Mouse (Mus musculus) ES-Bruce4 (cell line): ENCODE data around the gene Actn4. TPM values are rescaled to one million over a fixed set of nuclear protein-coding genes. Genes with fewer than 3 reads are reported as not detected.

Source experiments
- H3K27ac ChIP-seq: 2 replicates; pipeline ENCODE4 v1.5.1; 2012; ENCODE audit warnings: low read length, inconsistent platforms; ENCODE audit not compliant: insufficient read depth
- H3K27me3 ChIP-seq: 2 replicates; pipeline ENCODE4 v1.6.1; 2012; ENCODE audit warnings: mild to moderate bottlenecking, low read length, inconsistent platforms; ENCODE audit not compliant: control insufficient read depth, poor library complexity, insufficient read depth, severe bottlenecking
- H3K36me3 ChIP-seq: 2 replicates; pipeline ENCODE4 v1.6.1; 2012; ENCODE audit warnings: inconsistent platforms, mild to moderate bottlenecking, low read length, moderate library complexity; ENCODE audit not compliant: control insufficient read depth, poor library complexity, insufficient read depth, severe bottlenecking
- H3K4me1 ChIP-seq: one replicate; pipeline ENCODE4 v1.8.1; 2011; ENCODE audit warnings: low read length; ENCODE audit not compliant: control insufficient read depth, insufficient read depth
- H3K4me3 ChIP-seq: 2 replicates; pipeline ENCODE4 v1.5.1; 2011; ENCODE audit warnings: low read depth, mild to moderate bottlenecking, low read length
- H3K9ac ChIP-seq: 2 replicates; pipeline ENCODE4 v1.6.1; 2012; ENCODE audit warnings: low read depth, mild to moderate bottlenecking, inconsistent platforms; ENCODE audit not compliant: poor library complexity, severe bottlenecking
- H3K9me3 ChIP-seq: replicated peaks from 2 replicates; pipeline ENCODE4 v1.6.1; 2012; ENCODE audit warnings: mild to moderate bottlenecking, low read length, inconsistent platforms; ENCODE audit not compliant: control insufficient read depth, poor library complexity, insufficient read depth, severe bottlenecking
- CTCF ChIP-seq: IDR thresholded peaks from one replicate; pipeline ENCODE4 v1.8.1; 2011; ENCODE audit warnings: low read depth, low read length
- EP300 ChIP-seq: IDR thresholded peaks from 2 replicates; pipeline ENCODE4 v1.6.1; 2011; ENCODE audit warnings: low read depth, low read length; ENCODE audit not compliant: insufficient read depth
- POLR2A ChIP-seq: IDR thresholded peaks from one replicate; pipeline ENCODE4 v1.8.1; 2011; ENCODE audit warnings: low read length; ENCODE audit not compliant: insufficient read depth
- polyA plus RNA-seq: library from polyadenylated mRNA; stranded (reverse); fragments of >200 nt; gene quantifications from 2 replicates; pipeline ENCODE4 v1.2.4, GENCODE M21; 2011; ENCODE audit warnings: low read depth; ENCODE audit not compliant: missing spikeins, insufficient read depth, insufficient read length

The Actn4 gene
- polyA plus RNA-seq, 1 experiment = 318 TPM

- TF ChIP-seq CTCF (no peak), EP300 (no peak), POLR2A (no peak)
- no peaks in the 10 kb centered on the region for H3K27me3 ChIP-seq
- H3K36me3 ChIP-seq = peaks cover 22% of the 10 kb centered on the region; the same call in 1 of the 2 replicates
- H3K9ac ChIP-seq = peak overlapping the region; percentile 10; the same call in 1 of the 2 replicates
- H3K4me3 ChIP-seq = no peak overlapping the region
- H3K9me3 ChIP-seq = no peaks in the 10 kb centered on the region
- H3K4me1 ChIP-seq = peaks cover 12% of the 10 kb centered on the region
- peak overlapping the region; percentile 63; the same call in 1 of the 2 replicates for H3K27ac ChIP-seq
Measured at GRCm38 (mm10) chr7:28943451-28944180, 18.5 kb downstream of the Actn4 start.

DNA sequence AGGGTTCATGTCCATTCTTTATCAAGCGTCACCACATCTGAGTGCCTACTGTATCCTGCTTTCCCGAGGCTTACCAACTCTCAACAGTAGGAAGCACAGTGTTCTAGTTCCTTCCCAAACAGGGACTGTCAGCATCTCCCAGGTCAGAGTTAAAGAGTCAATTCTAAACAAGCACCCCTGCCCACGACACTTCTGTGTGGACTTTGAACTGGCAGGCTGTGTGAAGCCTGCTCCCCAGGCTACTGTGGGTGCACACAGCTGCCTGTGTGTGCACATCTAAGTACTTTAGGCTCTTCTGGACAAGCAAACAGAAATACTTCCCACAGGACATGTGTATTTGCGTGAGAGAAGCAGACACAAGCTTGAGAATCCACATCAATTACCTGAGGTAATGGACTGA lies 20.6 kb downstream of the Actn4 start:
- Histone ChIP-seq H3K9ac (peak overlapping the region; percentile 31; the same call in 1 of the 2 replicates), H3K9me3 (no peaks in the 10 kb centered on the region), H3K27ac (peak overlapping the region; percentile 84), H3K27me3 (no peaks in the 10 kb centered on the region), H3K4me1 (peaks cover 13% of the 10 kb centered on the region), H3K4me3 (no peak overlapping the region), H3K36me3 (peaks cover 22% of the 10 kb centered on the region; the same call in 1 of the 2 replicates)
- TF ChIP-seq CTCF (no peak), POLR2A (no peak), EP300 (no peak)

- no peak for TF ChIP-seq CTCF
- TF ChIP-seq POLR2A = no peak
- TF ChIP-seq EP300 = no peak
Measured at GRCm38 (mm10) chr7:28941129-28941528, 21.0 kb downstream of the Actn4 start.

DNA sequence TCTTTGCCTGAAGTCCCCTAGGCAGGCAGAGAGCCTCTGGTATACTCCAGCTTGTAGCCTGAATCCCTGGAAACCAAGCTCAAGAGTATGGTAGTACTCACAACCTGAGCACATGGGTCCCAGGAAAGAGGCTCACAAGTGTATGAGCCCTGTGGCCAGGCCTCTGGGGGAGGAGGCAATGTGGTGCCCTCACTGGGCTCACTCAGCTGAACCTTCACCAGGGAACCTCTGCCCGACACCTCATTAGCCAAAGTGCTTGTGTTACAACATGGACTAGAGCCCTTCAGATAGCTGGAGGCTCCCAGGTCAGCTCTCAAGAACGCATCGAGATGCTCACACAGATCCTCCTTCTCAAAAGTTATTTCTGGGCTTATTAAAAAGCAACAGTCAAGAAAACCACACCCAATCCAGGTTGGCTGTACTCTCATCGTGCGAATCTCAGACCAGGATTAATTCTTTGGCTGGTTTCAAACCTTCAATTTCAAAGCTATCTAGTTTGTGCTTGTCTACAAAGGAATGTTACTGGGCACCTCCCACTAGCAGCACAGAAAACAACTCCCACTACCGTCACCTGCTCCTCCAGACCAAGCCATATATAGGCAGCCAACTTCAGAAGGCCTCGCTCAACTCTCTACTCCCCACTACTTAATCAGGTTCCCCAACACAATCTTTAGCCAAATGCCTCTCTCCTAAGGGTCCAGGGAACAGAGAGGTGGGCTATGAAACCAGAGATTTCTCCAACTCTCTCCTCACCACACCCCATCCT lies 22.5 kb downstream of the Actn4 start:
- Histone ChIP-seq H3K9ac (peak overlapping the region; percentile 9; the same call in 1 of the 2 replicates), H3K4me3 (no peak overlapping the region), H3K36me3 (peaks cover 22% of the 10 kb centered on the region; the same call in 1 of the 2 replicates), H3K27ac (peak overlapping the region; percentile 84), H3K27me3 (no peaks in the 10 kb centered on the region), H3K9me3 (no peaks in the 10 kb centered on the region), H3K4me1 (peaks cover 13% of the 10 kb centered on the region)
- TF ChIP-seq EP300 (no peak), CTCF (no peak), POLR2A (no peak)

More at GRCm38 (mm10) chr7:28941129-28941528, 21.0 kb downstream of the Actn4 start:
- Histone ChIP-seq H3K9ac (peak overlapping the region; percentile 31; the same call in 1 of the 2 replicates), H3K9me3 (no peaks in the 10 kb centered on the region), H3K4me3 (no peak overlapping the region), H3K27ac (peak overlapping the region; percentile 84), H3K4me1 (peaks cover 13% of the 10 kb centered on the region), H3K27me3 (no peaks in the 10 kb centered on the region), H3K36me3 (peaks cover 22% of the 10 kb centered on the region; the same call in 1 of the 2 replicates)

DNA sequence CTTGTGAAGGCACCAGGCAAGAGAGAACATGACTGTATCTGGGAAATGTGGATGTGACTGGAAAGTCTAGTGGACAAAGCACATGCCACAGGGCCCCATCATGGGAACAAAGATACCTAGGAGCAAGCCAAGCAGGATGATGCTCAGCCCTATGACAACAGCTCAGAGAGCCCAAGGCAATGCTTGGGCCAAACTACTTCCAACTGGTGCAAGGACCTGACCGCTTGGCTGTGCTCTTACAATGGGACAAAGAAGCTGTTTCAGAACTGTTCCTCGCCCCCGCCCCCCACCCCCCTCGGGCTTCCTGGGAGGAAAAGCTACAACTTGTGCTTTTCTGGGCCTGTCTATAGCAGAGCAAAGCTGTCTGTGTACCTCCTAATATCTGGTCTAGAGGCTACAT lies 23.5 kb downstream of the Actn4 start:
- Histone ChIP-seq H3K9me3 (no peaks in the 10 kb centered on the region), H3K4me3 (no peak overlapping the region), H3K27ac (peak overlapping the region; percentile 68), H3K27me3 (no peaks in the 10 kb centered on the region), H3K36me3 (peaks cover 18% of the 10 kb centered on the region; the same call in 1 of the 2 replicates), H3K4me1 (peaks cover 15% of the 10 kb centered on the region), H3K9ac (peak overlapping the region; percentile 9; the same call in 1 of the 2 replicates)
- no peak for TF ChIP-seq POLR2A
- TF ChIP-seq EP300 = peak; percentile 85

- H3K36me3 ChIP-seq = peaks cover 4% of the 10 kb centered on the region
- no peak overlapping the region for H3K9ac ChIP-seq
- H3K27me3 ChIP-seq = no peaks in the 10 kb centered on the region
- H3K9me3 ChIP-seq = no peaks in the 10 kb centered on the region
- H3K4me1 ChIP-seq = peaks cover 15% of the 10 kb centered on the region
- H3K27ac ChIP-seq = peak overlapping the region; percentile 39
- TF ChIP-seq EP300 (no peak), CTCF (no peak), POLR2A (no peak)
- H3K4me3 ChIP-seq = no peak overlapping the region
Measured at GRCm38 (mm10) chr7:28936787-28937186, 25.4 kb downstream of the Actn4 start.
